Mouse (Mus musculus) C2C12 (cell line): ENCODE results near the gene Large2. TPM values are rescaled to one million over a fixed set of nuclear protein-coding genes. Genes with fewer than 3 reads are reported as not detected.

Experiments
- H3K27me3 ChIP-seq: one replicate; pipeline ENCODE4 v1.6.1; 2011; ENCODE audit not compliant: control insufficient read depth, insufficient read depth, insufficient read length
- H3K36me3 ChIP-seq: one replicate; pipeline ENCODE4 v1.6.1; 2011; ENCODE audit not compliant: control insufficient read depth, insufficient read depth
- H3K4me3 ChIP-seq: one replicate; pipeline ENCODE4 v1.5.1; 2011; ENCODE audit warnings: mild to moderate bottlenecking, control low read depth; ENCODE audit not compliant: poor library complexity, insufficient read depth, severe bottlenecking
- H3K79me2 ChIP-seq: one replicate; pipeline ENCODE4 v1.6.1; 2011; ENCODE audit not compliant: control insufficient read depth, insufficient read depth
- H3K79me3 ChIP-seq: one replicate; pipeline ENCODE4 v1.6.1; 2011; ENCODE audit warnings: low read depth, control low read depth
- H3ac ChIP-seq: one replicate; pipeline ENCODE3; 2011; ENCODE audit warnings: low read depth; ENCODE audit not compliant: control insufficient read depth, insufficient read length
- CEBPB ChIP-seq: IDR thresholded peaks from one replicate; pipeline ENCODE4 v1.6.1; 2011; ENCODE audit warnings: low read depth, mild to moderate bottlenecking, control low read depth, moderate library complexity
- CTCF ChIP-seq: IDR thresholded peaks from one replicate; pipeline ENCODE4 v1.5.1; 2011; ENCODE audit not compliant: control insufficient read depth, insufficient read depth, insufficient read length
- FOSL1 ChIP-seq: IDR thresholded peaks from one replicate; pipeline ENCODE4 v1.8.0; 2011; ENCODE audit warnings: mild to moderate bottlenecking, low read length; ENCODE audit not compliant: poor library complexity, insufficient read depth, severe bottlenecking
- MAX ChIP-seq: IDR thresholded peaks from one replicate; pipeline ENCODE4 v1.6.1; 2011; ENCODE audit warnings: mild to moderate bottlenecking, control low read depth
- MYOD1 ChIP-seq: IDR thresholded peaks from one replicate; pipeline ENCODE4 v1.6.1; 2011; ENCODE audit warnings: low read depth; ENCODE audit not compliant: control insufficient read depth, insufficient read length
- MYOG ChIP-seq: IDR thresholded peaks from one replicate; pipeline ENCODE4 v1.6.1; 2011; ENCODE audit not compliant: control insufficient read depth, insufficient read length; ENCODE audit errors: extremely low read depth
- USF1 ChIP-seq: IDR thresholded peaks from one replicate; pipeline ENCODE4 v1.6.1; 2011; ENCODE audit warnings: low read depth, mild to moderate bottlenecking, control low read depth, moderate library complexity
- polyA plus RNA-seq: library from polyadenylated mRNA; unstranded; fragments of >200 nt; fragmentation: generic; extraction: Trizol; gene quantifications from one replicate; pipeline ENCODE4 v1.2.1, GENCODE M21; 2012; ENCODE audit warnings: missing spikeins

Gene Large2
- polyA plus RNA-seq, 1 experiment = 0.13 TPM

GRCm38 (mm10) chr2:92381901-92382588 lies 7.4 kb upstream of the Large2 start, which contains the start of gene 1700029I15Rik:
TSS of gene 1700029I15Rik (plus strand) at chr2:92382538.
- no peak within 1 kb of the TSS for H3ac ChIP-seq
- H3K79me2 ChIP-seq = peaks cover 3% of the 10 kb centered on the region
- H3K79me3 ChIP-seq = no peaks in the 10 kb centered on the region
- TF ChIP-seq CEBPB (no peak), MYOG (no peak), MYOD1 (no peak), MAX (no peak), FOSL1 (no peak), USF1 (no peak), CTCF (no peak)
- no peaks in the 10 kb centered on the region for H3K27me3 ChIP-seq
- no peak within 1 kb of the TSS for H3K4me3 ChIP-seq
- peaks cover 26% of the 10 kb centered on the region for H3K36me3 ChIP-seq

- no peak for TF ChIP-seq FOSL1
- no peak for TF ChIP-seq CTCF
- no peak for TF ChIP-seq USF1
- no peak for TF ChIP-seq CEBPB
- no peak for TF ChIP-seq MYOG
- TF ChIP-seq MYOD1 = no peak
- TF ChIP-seq MAX = no peak
Observed at GRCm38 (mm10) chr2:92381161-92381560, 6.5 kb upstream of the Large2 start.

GRCm38 (mm10) chr2:92380495-92381050 lies 5.9 kb upstream of the Large2 start:
- Histone ChIP-seq H3K4me3 (no peak overlapping the region), H3K79me3 (peaks cover 2% of the 10 kb centered on the region), H3ac (no peak overlapping the region), H3K79me2 (peaks cover 17% of the 10 kb centered on the region), H3K36me3 (peaks cover 26% of the 10 kb centered on the region), H3K27me3 (no peaks in the 10 kb centered on the region)
- TF ChIP-seq FOSL1 (no peak), USF1 (no peak), MAX (no peak), CEBPB (no peak), MYOD1 (no peak), MYOG (no peak), CTCF (no peak)

More at GRCm38 (mm10) chr2:92381161-92381560, 6.5 kb upstream of the Large2 start:
- no peaks in the 10 kb centered on the region for H3K27me3 ChIP-seq
- peaks cover under 1% of the 10 kb centered on the region for H3K79me3 ChIP-seq
- H3K79me2 ChIP-seq = peaks cover 11% of the 10 kb centered on the region
- no peak overlapping the region for H3ac ChIP-seq
- H3K4me3 ChIP-seq = no peak overlapping the region
- peaks cover 26% of the 10 kb centered on the region for H3K36me3 ChIP-seq

- no peak overlapping the region for H3ac ChIP-seq
- H3K79me2 ChIP-seq = peaks cover 20% of the 10 kb centered on the region
- peaks cover 2% of the 10 kb centered on the region for H3K79me3 ChIP-seq
- peaks cover 26% of the 10 kb centered on the region for H3K36me3 ChIP-seq
- no peak for TF ChIP-seq CTCF
- no peak overlapping the region for H3K4me3 ChIP-seq
- H3K27me3 ChIP-seq = no peaks in the 10 kb centered on the region
Observed at GRCm38 (mm10) chr2:92379783-92380494, 5.3 kb upstream of the Large2 start.

- H3K79me3 ChIP-seq = peaks cover 2% of the 10 kb centered on the region
- H3K27me3 ChIP-seq = no peaks in the 10 kb centered on the region
- peaks cover 20% of the 10 kb centered on the region for H3K79me2 ChIP-seq
- no peak for TF ChIP-seq MAX
- TF ChIP-seq CTCF = no peak
- no peak for TF ChIP-seq MYOG
- TF ChIP-seq CEBPB = no peak
- TF ChIP-seq MYOD1 = no peak
- no peak for TF ChIP-seq FOSL1
- no peak for TF ChIP-seq USF1
- H3ac ChIP-seq = no peak overlapping the region
- no peak overlapping the region for H3K4me3 ChIP-seq
- H3K36me3 ChIP-seq = peaks cover 20% of the 10 kb centered on the region
Observed at GRCm38 (mm10) chr2:92377320-92377719, 2.7 kb upstream of the Large2 start.

- no peak for TF ChIP-seq MYOG
- TF ChIP-seq CTCF = no peak
- TF ChIP-seq MYOD1 = no peak
- no peak for TF ChIP-seq CEBPB
- TF ChIP-seq FOSL1 = no peak
- no peak for TF ChIP-seq USF1
- TF ChIP-seq MAX = no peak
- peaks cover 20% of the 10 kb centered on the region for H3K79me2 ChIP-seq
- H3K79me3 ChIP-seq = peaks cover 2% of the 10 kb centered on the region
- H3K36me3 ChIP-seq = peaks cover 20% of the 10 kb centered on the region
- H3K27me3 ChIP-seq = no peaks in the 10 kb centered on the region
- H3K4me3 ChIP-seq = peak overlapping the region; percentile 99
- peak overlapping the region; percentile 54 for H3ac ChIP-seq
Observed at GRCm38 (mm10) chr2:92376300-92376699, 1.6 kb upstream of the Large2 start.
